Mouse (Mus musculus): ENCODE results near the gene Spint1.

Gene Spint1

GRCm38 (mm10) chr2:119237210-119237870 is at the start of gene Spint1:
Gene Spint1 (plus strand): TSS chr2:119237362.
- no peak for DNase-seq (ENCODE audit: low read depth)

- DNase-seq (ENCODE audit: low read depth) = no peak
Observed at GRCm38 (mm10) chr2:119189029-119189710, 48.0 kb upstream of the Spint1 start.

GRCm38 (mm10) chr2:119190969-119191368 is 46.2 kb upstream of the Spint1 start:
- no peak for DNase-seq (ENCODE audit: low read depth)

GRCm38 (mm10) chr2:119194140-119194539 is 43.0 kb upstream of the Spint1 start:
- DNase-seq (ENCODE audit: low read depth) = no peak

GRCm38 (mm10) chr2:119196316-119197108 is 40.6 kb upstream of the Spint1 start:
- DNase-seq (ENCODE audit: low read depth) = no peak

- DNase-seq (ENCODE audit: low read depth) = no peak
Observed at GRCm38 (mm10) chr2:119197493-119197892, 39.7 kb upstream of the Spint1 start.

- DNase-seq (ENCODE audit: low read depth) = no peak
Observed at GRCm38 (mm10) chr2:119198049-119198448, 39.1 kb upstream of the Spint1 start.

GRCm38 (mm10) chr2:119198934-119199333 is 38.2 kb upstream of the Spint1 start:
- DNase-seq (ENCODE audit: low read depth) = no peak

GRCm38 (mm10) chr2:119202914-119203453 is 34.2 kb upstream of the Spint1 start:
- no peak for DNase-seq (ENCODE audit: low read depth)

GRCm38 (mm10) chr2:119203871-119204460 is 33.2 kb upstream of the Spint1 start:
- DNase-seq (ENCODE audit: low read depth) = no peak

- no peak for DNase-seq (ENCODE audit: low read depth)
Observed at GRCm38 (mm10) chr2:119207961-119208343, 29.2 kb upstream of the Spint1 start.

- peak; percentile 93 for DNase-seq (ENCODE audit: low read depth)
Observed at GRCm38 (mm10) chr2:119208344-119209175, 28.6 kb upstream of the Spint1 start, which contains the start of the genes Zfyve19 and Dnajc17. Gene Zfyve19 (plus strand): TSS chr2:119208617. Gene Dnajc17 (minus strand): TSS chr2:119208795.

- DNase-seq (ENCODE audit: low read depth) = no peak
Observed at GRCm38 (mm10) chr2:119209176-119209507, 28.0 kb upstream of the Spint1 start.

GRCm38 (mm10) chr2:119229775-119230704 is 7.1 kb upstream of the Spint1 start, which contains the start of gene Ppp1r14d:
Gene Ppp1r14d (minus strand): TSS chr2:119229906.
- no peak for DNase-seq (ENCODE audit: low read depth)

GRCm38 (mm10) chr2:119236682-119237209 is 416 bp upstream of the Spint1 start:
- no peak for DNase-seq (ENCODE audit: low read depth)

GRCm38 (mm10) chr2:119237871-119238220 is 684 bp downstream of the Spint1 start:
- no peak for DNase-seq (ENCODE audit: low read depth)

- no peak for DNase-seq (ENCODE audit: low read depth)
Observed at GRCm38 (mm10) chr2:119238671-119239070, 1.5 kb downstream of the Spint1 start.

- DNase-seq (ENCODE audit: low read depth) = no peak
Observed at GRCm38 (mm10) chr2:119240075-119240818, 3.1 kb downstream of the Spint1 start.

GRCm38 (mm10) chr2:119240819-119241186 is 3.6 kb downstream of the Spint1 start:
- DNase-seq (ENCODE audit: low read depth) = no peak
